Mouse (Mus musculus): ENCODE data around the gene Ocln. TPM values are rescaled to one million over a fixed set of nuclear protein-coding genes. Genes with fewer than 3 reads are reported as not detected.

Gene Ocln
- polyA plus RNA-seq, 1 experiment: 0.62 TPM

GRCm38 (mm10) chr13:100547269-100547668 is 5.2 kb downstream of the Ocln start:
- TF ChIP-seq CTCF (IDR thresholded peaks at IDR 0.05; ENCODE audit: borderline replicate concordance, control insufficient read depth, extremely low read depth, insufficient read depth, low read length, poor library complexity) (no peak), POLR2A (IDR thresholded peaks at IDR 0.05; ENCODE audit: control insufficient read depth, extremely low read depth, insufficient read depth, low read length, poor library complexity) (no peak)
- H3K4me3 ChIP-seq (ENCODE audit: control insufficient read depth, insufficient read depth, low read length): no peak overlapping the region
- WGBS: 89% methylated on average over 5 of the region's 5 CpGs
- no peak overlapping the region for H3K27ac ChIP-seq (ENCODE audit: control insufficient read depth, insufficient read depth, low read length)
- DNase-seq: no peak
- H3K4me1 ChIP-seq (replicated peaks; ENCODE audit: control insufficient read depth, insufficient read depth, low read length): no peaks in the 10 kb centered on the region
- no peaks in the 10 kb centered on the region for H3K36me3 ChIP-seq (ENCODE audit: control insufficient read depth, insufficient read depth, low read length)
- H3K27me3 ChIP-seq (ENCODE audit: control insufficient read depth, insufficient read depth, low read length): peaks cover 4% of the 10 kb centered on the region; the same call in 1 of the 2 replicates

- DNase-seq: no peak
- Histone ChIP-seq H3K4me3 (ENCODE audit: control insufficient read depth, insufficient read depth, low read length) (no peak overlapping the region), H3K27me3 (ENCODE audit: control insufficient read depth, insufficient read depth, low read length) (no peaks in the 10 kb centered on the region), H3K4me1 (replicated peaks; ENCODE audit: control insufficient read depth, insufficient read depth, low read length) (no peaks in the 10 kb centered on the region), H3K36me3 (ENCODE audit: control insufficient read depth, insufficient read depth, low read length) (no peaks in the 10 kb centered on the region), H3K27ac (ENCODE audit: control insufficient read depth, insufficient read depth, low read length) (no peak overlapping the region)
- 59% methylated on average over 3 of the region's 3 CpGs for WGBS
- TF ChIP-seq POLR2A (IDR thresholded peaks at IDR 0.05; ENCODE audit: control insufficient read depth, extremely low read depth, insufficient read depth, low read length, poor library complexity) (no peak), CTCF (IDR thresholded peaks at IDR 0.05; ENCODE audit: borderline replicate concordance, control insufficient read depth, extremely low read depth, insufficient read depth, low read length, poor library complexity) (no peak)
Measured at GRCm38 (mm10) chr13:100545510-100545909, 7.0 kb downstream of the Ocln start.

GRCm38 (mm10) chr13:100544220-100544662 is 8.3 kb downstream of the Ocln start:
- DNase-seq: no peak
- no peaks in the 10 kb centered on the region for H3K4me1 ChIP-seq (replicated peaks; ENCODE audit: control insufficient read depth, insufficient read depth, low read length)
- no peaks in the 10 kb centered on the region for H3K27me3 ChIP-seq (ENCODE audit: control insufficient read depth, insufficient read depth, low read length)
- TF ChIP-seq POLR2A (IDR thresholded peaks at IDR 0.05; ENCODE audit: control insufficient read depth, extremely low read depth, insufficient read depth, low read length, poor library complexity) (no peak), CTCF (IDR thresholded peaks at IDR 0.05; ENCODE audit: borderline replicate concordance, control insufficient read depth, extremely low read depth, insufficient read depth, low read length, poor library complexity) (no peak)
- H3K36me3 ChIP-seq (ENCODE audit: control insufficient read depth, insufficient read depth, low read length): no peaks in the 10 kb centered on the region
- H3K4me3 ChIP-seq (ENCODE audit: control insufficient read depth, insufficient read depth, low read length): no peak overlapping the region
- H3K27ac ChIP-seq (ENCODE audit: control insufficient read depth, insufficient read depth, low read length): no peak overlapping the region
- WGBS: 75% methylated on average over 4 of the region's 4 CpGs

GRCm38 (mm10) chr13:100543011-100543767 is 9.3 kb downstream of the Ocln start:
- no peaks in the 10 kb centered on the region for H3K36me3 ChIP-seq (ENCODE audit: control insufficient read depth, insufficient read depth, low read length)
- no peak overlapping the region for H3K4me3 ChIP-seq (ENCODE audit: control insufficient read depth, insufficient read depth, low read length)
- H3K4me1 ChIP-seq (replicated peaks; ENCODE audit: control insufficient read depth, insufficient read depth, low read length): no peaks in the 10 kb centered on the region
- no peaks in the 10 kb centered on the region for H3K27me3 ChIP-seq (ENCODE audit: control insufficient read depth, insufficient read depth, low read length)
- no peak for DNase-seq
- H3K27ac ChIP-seq (ENCODE audit: control insufficient read depth, insufficient read depth, low read length): no peak overlapping the region
- TF ChIP-seq CTCF (IDR thresholded peaks at IDR 0.05; ENCODE audit: borderline replicate concordance, control insufficient read depth, extremely low read depth, insufficient read depth, low read length, poor library complexity) (no peak), POLR2A (IDR thresholded peaks at IDR 0.05; ENCODE audit: control insufficient read depth, extremely low read depth, insufficient read depth, low read length, poor library complexity) (no peak)
- WGBS: 88% methylated on average over 10 of the region's 10 CpGs

GRCm38 (mm10) chr13:100536149-100536548 is 16.4 kb downstream of the Ocln start:
- no peaks in the 10 kb centered on the region for H3K4me1 ChIP-seq (replicated peaks; ENCODE audit: control insufficient read depth, insufficient read depth, low read length)
- no peak overlapping the region for H3K4me3 ChIP-seq (ENCODE audit: control insufficient read depth, insufficient read depth, low read length)
- WGBS: 84% methylated on average over 3 of the region's 3 CpGs
- H3K27ac ChIP-seq (ENCODE audit: control insufficient read depth, insufficient read depth, low read length): no peak overlapping the region
- DNase-seq: no peak
- no peaks in the 10 kb centered on the region for H3K36me3 ChIP-seq (ENCODE audit: control insufficient read depth, insufficient read depth, low read length)
- TF ChIP-seq POLR2A (IDR thresholded peaks at IDR 0.05; ENCODE audit: control insufficient read depth, extremely low read depth, insufficient read depth, low read length, poor library complexity) (no peak), CTCF (IDR thresholded peaks at IDR 0.05; ENCODE audit: borderline replicate concordance, control insufficient read depth, extremely low read depth, insufficient read depth, low read length, poor library complexity) (no peak)
- no peaks in the 10 kb centered on the region for H3K27me3 ChIP-seq (ENCODE audit: control insufficient read depth, insufficient read depth, low read length)

- TF ChIP-seq POLR2A (IDR thresholded peaks at IDR 0.05; ENCODE audit: control insufficient read depth, extremely low read depth, insufficient read depth, low read length, poor library complexity): no peak
- no peak for TF ChIP-seq CTCF (IDR thresholded peaks at IDR 0.05; ENCODE audit: borderline replicate concordance, control insufficient read depth, extremely low read depth, insufficient read depth, low read length, poor library complexity)
- WGBS: 78% methylated on average over 6 of the region's 6 CpGs
- Histone ChIP-seq H3K27ac (ENCODE audit: control insufficient read depth, insufficient read depth, low read length) (no peak overlapping the region), H3K4me3 (ENCODE audit: control insufficient read depth, insufficient read depth, low read length) (no peak overlapping the region), H3K27me3 (ENCODE audit: control insufficient read depth, insufficient read depth, low read length) (no peaks in the 10 kb centered on the region), H3K36me3 (ENCODE audit: control insufficient read depth, insufficient read depth, low read length) (no peaks in the 10 kb centered on the region), H3K4me1 (replicated peaks; ENCODE audit: control insufficient read depth, insufficient read depth, low read length) (no peaks in the 10 kb centered on the region)
- DNase-seq: no peak
Measured at GRCm38 (mm10) chr13:100532788-100533365, 19.6 kb downstream of the Ocln start.

Data from thymus, adult 2 months (tissue).